Mouse (Mus musculus): ENCODE data around the gene Mybbp1a. TPM values are rescaled to one million over a fixed set of nuclear protein-coding genes. Genes with fewer than 3 reads are reported as not detected.

The Mybbp1a gene
- total and polyA plus RNA-seq, 3 experiments, result 174 to 816 (median 245) TPM

- Histone ChIP-seq H3K36me3 (replicated peaks in 1 of 2; ENCODE audit: control insufficient read depth in 1 of 2, insufficient read depth in 1 of 2, low read length in 1 of 2) (no peaks in the 10 kb centered on the region), H3K9me3 (replicated peaks; ENCODE audit: low read length) (no peaks in the 10 kb centered on the region), H3K27ac (ENCODE audit: insufficient read depth, low read depth) (no peak overlapping the region), H3K79me2 (replicated peaks; ENCODE audit: control insufficient read depth, extremely low read depth, insufficient read depth, poor library complexity, severe bottlenecking) (no peaks in the 10 kb centered on the region), H3K27me3 (replicated peaks) (peaks cover 88% of the 10 kb centered on the region), H3K4me3 (replicated peaks in 1 of 3; ENCODE audit: low read depth in 2 of 3, low read length in 2 of 3, poor library complexity in 1 of 3) (no peak overlapping the region), H3K4me2 (ENCODE audit: insufficient read depth, low read depth, poor library complexity, severe bottlenecking) (no peak overlapping the region), H3K4me1 (ENCODE audit: control insufficient read depth in 1 of 2, insufficient read depth in 2 of 2) (no peaks in the 10 kb centered on the region), H3K9ac (ENCODE audit: insufficient read depth, low read depth) (no peak overlapping the region)
- in situ Hi-C loops (cut with MboI; ENCODE audit: low pct_ligation_motif_present, low pct_unique_long_range_greater_than_20kb, low sequenced_read_pairs) (no loop called here), dilution Hi-C loops (cut with MboI; ENCODE audit: extremely low pct_ligation_motif_present, extremely low pct_unique_long_range_greater_than_20kb, low sequenced_read_pairs) (no loop called here)
- no peak for DNase-seq (ENCODE audit: extremely low read depth)
- TF ChIP-seq CHD1 (IDR thresholded peaks at IDR 0.05; ENCODE audit: low read depth, low read length) (no peak), USF1 (IDR thresholded peaks at IDR 0.05; ENCODE audit: low read depth, low read length) (no peak), PAX5 (IDR thresholded peaks at IDR 0.05; ENCODE audit: low read length) (no peak)
Observed at GRCm38 (mm10) chr11:72393243-72393642, 47.9 kb upstream of the Mybbp1a start.

GRCm38 (mm10) chr11:72393669-72394068 lies 47.5 kb upstream of the Mybbp1a start:
- Histone ChIP-seq H3K36me3 (replicated peaks in 1 of 2; ENCODE audit: control insufficient read depth in 1 of 2, insufficient read depth in 1 of 2, low read length in 1 of 2) (no peaks in the 10 kb centered on the region), H3K4me2 (ENCODE audit: insufficient read depth, low read depth, poor library complexity, severe bottlenecking) (no peak overlapping the region), H3K27ac (ENCODE audit: insufficient read depth, low read depth) (no peak overlapping the region), H3K79me2 (replicated peaks; ENCODE audit: control insufficient read depth, extremely low read depth, insufficient read depth, poor library complexity, severe bottlenecking) (no peaks in the 10 kb centered on the region), H3K4me1 (ENCODE audit: control insufficient read depth in 1 of 2, insufficient read depth in 2 of 2) (no peaks in the 10 kb centered on the region), H3K9ac (ENCODE audit: insufficient read depth, low read depth) (no peak overlapping the region), H3K4me3 (replicated peaks in 1 of 3; ENCODE audit: low read depth in 2 of 3, low read length in 2 of 3, poor library complexity in 1 of 3) (no peak overlapping the region), H3K9me3 (replicated peaks; ENCODE audit: low read length) (no peaks in the 10 kb centered on the region), H3K27me3 (replicated peaks) (peaks cover 86% of the 10 kb centered on the region)
- dilution Hi-C loops (cut with MboI; ENCODE audit: extremely low pct_ligation_motif_present, extremely low pct_unique_long_range_greater_than_20kb, low sequenced_read_pairs), result no loop called here
- TF ChIP-seq SIN3A (IDR thresholded peaks at IDR 0.05; ENCODE audit: low read length) (no peak), JUND (conservative IDR thresholded peaks at IDR 0.05; ENCODE audit: low read depth, low read length) (no peak), CTCF (conservative IDR thresholded peaks at IDR 0.05 in 1 of 2, IDR thresholded peaks at IDR 0.05 in 1 of 2; ENCODE audit: low read depth in 2 of 2, low read length in 2 of 2) (no peak), MAFK (IDR thresholded peaks at IDR 0.05; ENCODE audit: insufficient replicate concordance, low read length) (no peak), KAT2A (IDR thresholded peaks at IDR 0.05; ENCODE audit: insufficient replicate concordance, low read length) (no peak), BHLHE40 (IDR thresholded peaks at IDR 0.05; ENCODE audit: low read depth, low read length) (no peak), UBTF (IDR thresholded peaks at IDR 0.05; ENCODE audit: low read depth, low read length) (no peak), NRF1 (IDR thresholded peaks at IDR 0.05; ENCODE audit: low read depth, low read length) (no peak), ZC3H11A (IDR thresholded peaks at IDR 0.05; ENCODE audit: low read depth, low read length) (no peak), NELFE (IDR thresholded peaks at IDR 0.05; ENCODE audit: low read depth, low read length) (no peak), IRF4 (IDR thresholded peaks at IDR 0.05; ENCODE audit: low read depth, low read length) (no peak), TBP (conservative IDR thresholded peaks at IDR 0.05; ENCODE audit: low read depth, low read length) (no peak), RAD21 (IDR thresholded peaks at IDR 0.05; ENCODE audit: low read depth, low read length) (no peak)
- in situ Hi-C loops (cut with MboI; ENCODE audit: low pct_ligation_motif_present, low pct_unique_long_range_greater_than_20kb, low sequenced_read_pairs), result no loop called here
- DNase-seq (ENCODE audit: extremely low read depth), result no peak

Data from CH12.LX (cell line).